Mouse (Mus musculus) E14TG2a.4 (cell line): Measurements from ENCODE around the gene Pax8.

ENCODE experiments used
- CTCF ChIP-seq: conservative IDR thresholded peaks from 2 replicates; pipeline ENCODE4 v1.5.1; 2014; ENCODE audit warnings: low read length
- NANOG ChIP-seq: IDR thresholded peaks from 2 replicates; pipeline ENCODE4 v1.6.1; 2014; ENCODE audit warnings: borderline replicate concordance, low read length, mixed read lengths

DNA sequence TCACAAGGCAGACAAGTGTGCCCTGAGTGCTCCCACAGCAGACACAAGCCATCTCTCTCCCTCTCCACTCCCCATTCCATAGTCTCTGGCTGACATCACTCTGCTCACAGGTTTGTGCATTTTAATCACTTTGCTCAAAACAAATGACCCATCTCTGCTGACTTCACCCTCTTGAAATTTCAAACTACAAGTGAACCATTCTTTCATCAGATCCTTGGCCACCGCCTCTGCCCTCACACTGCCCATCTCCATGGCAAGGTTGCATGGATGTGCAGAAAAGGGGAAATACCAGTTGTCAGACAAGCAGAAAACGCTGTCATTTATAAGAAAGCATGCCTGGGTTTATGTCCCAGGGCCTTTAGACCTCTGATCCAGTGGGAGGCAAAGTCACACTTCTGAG lies 40.7 kb downstream of the Pax8 start:
- no peak for TF ChIP-seq CTCF
- TF ChIP-seq NANOG: no peak
